Mouse (Mus musculus) liver, embryonic 11.5 days (tissue): ENCODE results near the gene Xrcc4. TPM values are rescaled to one million over a fixed set of nuclear protein-coding genes. Genes with fewer than 3 reads are reported as not detected.
"Not testable (repeated sequence)": the region's sequence is repeated elsewhere in the genome, so short reads cannot be mapped to it uniquely, and the experiment has no call there.

Experiments
- ATAC-seq: fragments of 200-750 bp; cut with Nextera tagmentation; replicated peaks from 2 replicates; pipeline ENCODE4 v1.8.0; 2017; ENCODE audit warnings: moderate number of reproducible peaks, mild to moderate bottlenecking, moderate TSS enrichment, moderate library complexity; ENCODE audit not compliant: low FRiP score
- DNase-seq: peaks from one replicate; pipeline ENCODE4 v3.0.0-alpha.2; 2017; ENCODE audit warnings: low spot score
- H3K27ac ChIP-seq: fragments of 300-500 bp; sonication (generic); 2 replicates; pipeline ENCODE4 v1.5.1; 2014; ENCODE audit warnings: mild to moderate bottlenecking, low read depth, low read length, control low read depth
- H3K27me3 ChIP-seq: fragments of 300-500 bp; sonication (generic); replicated peaks from 2 replicates; pipeline ENCODE4 v1.6.1; 2014; ENCODE audit warnings: low read length, mixed read lengths; ENCODE audit not compliant: control insufficient read depth, insufficient read depth
- H3K36me3 ChIP-seq: fragments of 300-500 bp; sonication (generic); 2 replicates; pipeline ENCODE4 v1.6.1; 2014; ENCODE audit warnings: mild to moderate bottlenecking, low read length, moderate library complexity, mixed read lengths; ENCODE audit not compliant: control insufficient read depth, insufficient read depth
- H3K4me1 ChIP-seq: fragments of 300-500 bp; sonication (generic); replicated peaks from 2 replicates; pipeline ENCODE4 v1.6.1; 2014; ENCODE audit warnings: low read length, mixed read lengths; ENCODE audit not compliant: control insufficient read depth, insufficient read depth
- H3K4me2 ChIP-seq: fragments of 300-500 bp; sonication (generic); 2 replicates; pipeline ENCODE4 v1.6.1; 2014; ENCODE audit warnings: mild to moderate bottlenecking, control low read depth, moderate library complexity
- H3K4me3 ChIP-seq: fragments of 300-500 bp; sonication (generic); 2 replicates; pipeline ENCODE4 v1.5.1; 2014; ENCODE audit warnings: low read depth, low read length, control low read depth
- H3K9ac ChIP-seq: fragments of 300-500 bp; sonication (generic); 2 replicates; pipeline ENCODE4 v1.6.1; 2014; ENCODE audit warnings: low read depth, low read length, control low read depth
- H3K9me3 ChIP-seq: fragments of 300-500 bp; sonication (generic); 2 replicates; pipeline ENCODE4 v1.6.1; 2016; ENCODE audit warnings: low read length, inconsistent platforms, mixed read lengths; ENCODE audit not compliant: control insufficient read depth
- WGBS: fragments of 180-500 bp; shearing (Covaris S2); extraction: QIAGEN DNeasy Blood & Tissue Kit; methylation state at CpG from one replicate; pipeline ENCODE4 v1.1.7; 2014; 5-methylcytosine and 5-hydroxymethylcytosine counted together
- polyA plus RNA-seq: library from polyadenylated mRNA; unstranded; fragments of >200 nt; fragmentation: Nextera tagmentation; extraction: Ambion mirVana; gene quantifications from 2 replicates; pipeline ENCODE4 v1.2.1, GENCODE M21; 2014

The Xrcc4 gene
- polyA plus RNA-seq, 1 experiment from 2014 or later = 12.6 TPM

DNA sequence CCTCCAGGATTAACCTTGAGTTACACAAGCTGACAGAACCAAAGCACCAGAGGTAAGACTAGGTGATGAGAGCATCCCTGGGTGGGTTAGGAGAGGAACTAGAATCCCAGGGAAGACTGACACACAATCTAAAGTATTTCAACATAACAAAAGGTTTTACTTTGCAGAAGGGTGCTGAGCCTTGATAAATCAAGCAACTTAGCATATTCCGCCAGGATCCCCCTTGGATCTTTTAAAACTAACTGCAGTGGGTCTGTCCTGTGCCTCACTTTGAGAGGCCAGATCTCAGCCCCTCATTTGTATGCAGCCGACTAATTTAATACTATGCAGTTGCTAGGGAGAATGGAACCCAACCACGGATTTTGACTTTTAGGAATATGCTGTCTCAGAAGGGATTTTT, 309.1 kb downstream of the Xrcc4 start:
- Histone ChIP-seq H3K27ac (no peak overlapping the region), H3K4me3 (no peak overlapping the region), H3K9ac (no peak overlapping the region), H3K36me3 (no peaks in the 10 kb centered on the region), H3K4me1 (no peaks in the 10 kb centered on the region), H3K9me3 (no peaks in the 10 kb centered on the region), H3K4me2 (no peak overlapping the region), H3K27me3 (no peaks in the 10 kb centered on the region)
- WGBS = 63% methylated on average over 3 of the region's 3 CpGs
- ATAC-seq (no peak), DNase-seq (no peak)

DNA sequence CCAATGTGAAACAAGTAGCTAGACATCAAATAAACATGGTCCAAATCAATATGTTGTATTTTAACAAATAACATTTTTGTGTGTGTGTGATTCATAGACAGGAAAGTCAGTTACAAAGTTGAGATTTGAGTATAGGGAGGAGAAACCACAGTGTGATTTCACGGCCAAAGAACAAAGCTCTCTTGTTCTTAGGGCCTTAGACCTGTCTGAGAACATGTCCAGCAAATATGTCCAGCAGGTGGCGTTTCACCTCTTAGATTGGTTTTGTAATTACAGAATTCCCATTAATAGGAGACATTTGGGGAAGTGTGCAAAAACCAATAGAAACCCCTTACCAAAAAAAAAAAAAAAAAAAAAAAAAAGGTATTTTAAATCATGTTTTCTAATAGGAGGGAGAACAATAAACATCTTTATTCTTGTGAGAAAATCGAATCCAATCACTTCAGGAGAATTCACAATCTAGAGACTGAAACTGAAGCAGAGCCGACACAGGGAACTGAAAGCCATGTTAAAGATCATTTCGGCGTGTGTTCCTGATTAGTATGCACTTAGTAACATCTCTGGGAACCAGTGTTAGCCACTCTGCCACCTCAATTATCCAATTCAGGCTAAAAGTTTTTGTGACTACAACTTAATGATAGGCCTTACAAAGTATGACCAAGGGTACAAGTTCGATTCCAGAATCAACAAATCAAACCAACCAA, 310.0 kb downstream of the Xrcc4 start:
- no peaks in the 10 kb centered on the region for H3K36me3 ChIP-seq
- ATAC-seq = no peak

DNA sequence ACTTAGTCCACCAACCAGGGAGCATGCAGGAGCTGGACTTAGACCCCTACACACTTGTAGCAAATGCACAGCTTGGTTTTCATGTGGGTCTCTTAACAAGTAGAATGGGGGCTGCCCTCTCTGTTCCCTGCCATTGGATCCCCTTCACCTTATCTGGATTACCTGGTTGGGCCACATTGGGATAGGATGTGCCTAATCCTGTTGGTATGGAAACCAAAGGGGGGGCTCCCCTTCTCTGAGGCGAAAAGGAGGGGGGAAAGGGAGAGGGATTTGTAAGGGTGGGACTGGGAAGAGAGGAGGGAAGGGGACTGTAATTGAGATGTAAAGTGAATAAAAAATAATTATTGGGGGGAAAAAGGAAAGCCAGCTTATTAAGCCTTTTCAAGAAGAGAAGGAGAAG, 311.6 kb downstream of the Xrcc4 start:
- no peaks in the 10 kb centered on the region for H3K9me3 ChIP-seq
- ATAC-seq (no peak), DNase-seq (no peak)
- no peak overlapping the region for H3K9ac ChIP-seq
- no peaks in the 10 kb centered on the region for H3K4me1 ChIP-seq
- no peak overlapping the region for H3K27ac ChIP-seq
- H3K27me3 ChIP-seq = no peaks in the 10 kb centered on the region
- 67% methylated on average over 1 of the region's 1 CpGs for WGBS
- H3K4me2 ChIP-seq = no peak overlapping the region
- H3K36me3 ChIP-seq = no peaks in the 10 kb centered on the region
- H3K4me3 ChIP-seq = no peak overlapping the region

More for the DNA sequence above, 310.0 kb downstream of the Xrcc4 start:
- Histone ChIP-seq H3K9me3 (no peaks in the 10 kb centered on the region), H3K4me1 (no peaks in the 10 kb centered on the region), H3K27ac (no peak overlapping the region), H3K4me3 (no peak overlapping the region), H3K27me3 (no peaks in the 10 kb centered on the region), H3K4me2 (no peak overlapping the region), H3K9ac (no peak overlapping the region)
- 62% methylated on average over 7 of the region's 7 CpGs for WGBS
- DNase-seq = no peak

- Histone ChIP-seq H3K4me1 (no peaks in the 10 kb centered on the region), H3K36me3 (no peaks in the 10 kb centered on the region), H3K4me2 (no peak overlapping the region), H3K4me3 (no peak overlapping the region), H3K9ac (no peak overlapping the region), H3K27me3 (no peaks in the 10 kb centered on the region), H3K9me3 (no peaks in the 10 kb centered on the region), H3K27ac (no peak overlapping the region)
- ATAC-seq (no peak), DNase-seq (no peak)
- WGBS = 83% methylated on average over 1 of the region's 1 CpGs
These were observed 312.3 kb downstream of the Xrcc4 start for GRCm38 (mm10) chr13:89777146-89777545.

DNA sequence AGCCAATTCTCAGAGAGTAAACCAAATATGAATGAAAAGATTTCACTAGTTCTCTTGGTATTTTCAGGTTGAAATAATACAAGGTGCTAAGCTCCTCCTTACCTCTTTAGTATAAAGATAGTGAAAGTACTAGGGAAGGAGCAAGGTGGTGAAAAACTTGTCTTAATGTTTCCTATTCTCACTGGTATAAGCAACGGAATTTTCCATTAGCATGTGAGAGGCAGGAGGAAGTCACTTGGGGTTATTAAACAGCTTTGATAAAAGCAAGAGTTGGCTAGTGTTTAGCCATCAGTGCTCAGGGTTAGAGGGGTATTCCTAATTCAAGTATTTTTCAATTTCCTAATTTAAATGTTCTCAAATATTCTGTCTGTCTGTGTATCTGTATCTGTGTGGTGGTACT, 322.9 kb downstream of the Xrcc4 start:
- Histone ChIP-seq H3K36me3 (no peaks in the 10 kb centered on the region), H3K9ac (no peak overlapping the region), H3K27ac (no peak overlapping the region), H3K4me1 (no peaks in the 10 kb centered on the region), H3K4me3 (no peak overlapping the region), H3K9me3 (no peaks in the 10 kb centered on the region), H3K4me2 (no peak overlapping the region), H3K27me3 (no peaks in the 10 kb centered on the region)
- WGBS = 62% methylated on average over 1 of the region's 1 CpGs
- no peak for DNase-seq
- no peak for ATAC-seq

- no peak overlapping the region for H3K9ac ChIP-seq
- no peaks in the 10 kb centered on the region for H3K27me3 ChIP-seq
- H3K27ac ChIP-seq = no peak overlapping the region
- WGBS = 67% methylated on average over 3 of the region's 3 CpGs
- H3K4me3 ChIP-seq = no peak overlapping the region
- no peak for DNase-seq
- no peaks in the 10 kb centered on the region for H3K4me1 ChIP-seq
- no peak overlapping the region for H3K4me2 ChIP-seq
- H3K9me3 ChIP-seq = no peaks in the 10 kb centered on the region
- ATAC-seq = no peak
- no peaks in the 10 kb centered on the region for H3K36me3 ChIP-seq
These were observed 323.4 kb downstream of the Xrcc4 start for GRCm38 (mm10) chr13:89765966-89766365.

GRCm38 (mm10) chr13:89762339-89762738, 327.1 kb downstream of the Xrcc4 start:
- Histone ChIP-seq H3K4me2 (no peak overlapping the region), H3K9ac (no peak overlapping the region), H3K9me3 (no peaks in the 10 kb centered on the region), H3K36me3 (no peaks in the 10 kb centered on the region), H3K27me3 (no peaks in the 10 kb centered on the region), H3K4me1 (no peaks in the 10 kb centered on the region), H3K27ac (no peak overlapping the region), H3K4me3 (no peak overlapping the region)
- no peak for ATAC-seq
- no peak for DNase-seq
- 69% methylated on average over 3 of the region's 3 CpGs for WGBS

DNA sequence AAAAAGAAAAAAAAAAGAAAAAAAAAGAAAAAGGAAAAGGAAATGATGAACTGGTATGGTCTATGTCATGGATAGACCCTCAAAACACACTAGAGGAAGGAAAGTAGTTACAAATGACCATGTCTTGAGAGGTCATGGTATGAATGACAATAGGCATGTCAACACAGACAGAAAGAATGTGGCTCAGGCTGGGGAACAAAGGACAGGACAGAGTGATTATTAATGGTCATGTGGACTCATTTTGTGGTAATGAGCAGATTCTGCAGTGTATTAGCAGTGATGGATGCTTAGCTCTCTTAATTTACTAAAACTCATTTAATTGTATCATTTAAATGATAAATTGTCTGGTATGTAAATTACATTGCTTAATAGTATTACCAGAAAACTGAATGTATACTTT, 333.1 kb downstream of the Xrcc4 start:
- no peak overlapping the region for H3K27ac ChIP-seq
- H3K27me3 ChIP-seq = no peaks in the 10 kb centered on the region
- no peaks in the 10 kb centered on the region for H3K36me3 ChIP-seq
- no peaks in the 10 kb centered on the region for H3K4me1 ChIP-seq
- no peak overlapping the region for H3K9ac ChIP-seq
- no peak overlapping the region for H3K4me2 ChIP-seq
- no peak for ATAC-seq
- DNase-seq = no peak
- no peaks in the 10 kb centered on the region for H3K9me3 ChIP-seq
- no peak overlapping the region for H3K4me3 ChIP-seq

- WGBS = 24% methylated on average over 3 of the region's 3 CpGs
- not testable (repeated sequence) for H3K4me1 ChIP-seq, DNase-seq, H3K4me3 ChIP-seq, H3K4me2 ChIP-seq, H3K9ac ChIP-seq, H3K27me3 ChIP-seq, H3K27ac ChIP-seq, ATAC-seq, H3K9me3 ChIP-seq, H3K36me3 ChIP-seq
These were observed 338.8 kb downstream of the Xrcc4 start for GRCm38 (mm10) chr13:89750562-89750961.
